Mouse (Mus musculus): ENCODE measurements at regions not wholly inside any gene's neighbourhood (a gene's known extent, or its start where the extent isn't known, plus 50 kb on each side); places are given as distances from the start of the nearest gene placed in this dataset.
"Not testable (repeated sequence)": the region's sequence is repeated elsewhere in the genome, so short reads cannot be mapped to it uniquely, and the experiment has no call there.

DNA sequence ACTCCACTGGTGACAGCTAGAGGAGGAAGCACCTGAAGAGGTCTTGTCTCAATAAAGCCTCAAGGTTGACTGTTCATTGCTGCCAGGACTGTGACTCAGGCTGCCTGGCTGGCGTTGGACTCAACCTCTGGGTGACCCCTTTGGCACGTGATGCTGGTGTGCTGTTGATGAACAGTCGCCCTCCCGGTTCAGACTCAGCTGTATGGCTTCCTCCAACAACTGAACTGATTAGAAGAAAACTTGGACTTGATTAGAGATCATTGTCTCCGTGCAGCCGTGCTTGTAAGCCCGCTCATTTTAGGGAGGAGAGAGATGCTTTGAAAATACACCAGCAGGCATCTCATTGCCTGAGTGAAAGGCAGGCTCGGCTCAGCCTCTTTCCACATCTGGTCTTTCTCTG lies 103.2 kb upstream of the Nxpe4 start:
- no peak overlapping the region for H3K4me2 ChIP-seq
- H3K4me3 ChIP-seq = no peak overlapping the region
- peak overlapping the region; percentile 31; the same call in 1 of the 2 replicates for H3K27ac ChIP-seq
- H3K4me1 ChIP-seq = peaks cover 10% of the 10 kb centered on the region; the same call in 1 of the 2 replicates
- no peak overlapping the region for H3K9ac ChIP-seq
- no peaks in the 10 kb centered on the region for H3K27me3 ChIP-seq
- no peaks in the 10 kb centered on the region for H3K36me3 ChIP-seq (ENCODE audit: poor library complexity, severe bottlenecking)
- 0 out of 2 replicates have a peak, but pooled peaks have one; percentile 24 for ATAC-seq
- 25% methylated on average over 8 of the region's 8 CpGs for WGBS
- no peaks in the 10 kb centered on the region for H3K9me3 ChIP-seq (replicated peaks)

DNA sequence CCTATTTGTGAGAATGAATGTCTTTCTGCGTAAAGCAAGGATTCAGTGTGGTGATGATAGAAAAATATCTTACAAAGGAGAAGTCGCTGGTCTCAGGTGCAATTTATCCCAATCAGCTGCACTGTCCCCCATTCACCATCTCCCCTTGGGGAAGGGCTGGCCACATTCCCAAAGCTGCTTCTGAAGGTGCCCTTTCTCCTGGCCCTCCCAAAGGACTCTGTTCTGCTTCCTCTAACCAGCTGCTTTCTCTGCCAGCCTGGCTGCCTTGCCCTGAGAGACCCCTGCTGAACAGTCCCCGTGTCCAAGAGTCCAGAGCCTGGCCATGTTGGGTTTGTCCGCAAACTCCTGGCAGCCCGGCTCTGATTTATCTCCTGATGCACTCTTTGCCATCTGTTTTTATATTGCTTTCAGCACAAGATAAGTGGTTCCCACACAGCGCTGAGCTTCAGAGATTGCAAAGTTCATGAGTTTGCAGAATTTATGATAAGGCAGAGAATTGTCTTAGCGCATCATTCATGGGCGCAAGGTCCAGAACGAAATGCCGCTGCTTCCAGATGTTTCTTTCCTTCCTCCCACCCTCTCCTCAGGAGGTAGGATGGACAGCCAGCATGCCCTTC lies 102.2 kb upstream of the Nxpe4 start:
- Histone ChIP-seq H3K9me3 (replicated peaks) (no peaks in the 10 kb centered on the region), H3K27me3 (no peaks in the 10 kb centered on the region), H3K36me3 (ENCODE audit: poor library complexity, severe bottlenecking) (no peaks in the 10 kb centered on the region), H3K4me1 (peaks cover 10% of the 10 kb centered on the region; the same call in 1 of the 2 replicates), H3K9ac (no peak overlapping the region), H3K4me2 (no peak overlapping the region), H3K27ac (no peak overlapping the region), H3K4me3 (no peak overlapping the region)
- ATAC-seq = no peak
- 93% methylated on average over 10 of the region's 10 CpGs for WGBS

DNA sequence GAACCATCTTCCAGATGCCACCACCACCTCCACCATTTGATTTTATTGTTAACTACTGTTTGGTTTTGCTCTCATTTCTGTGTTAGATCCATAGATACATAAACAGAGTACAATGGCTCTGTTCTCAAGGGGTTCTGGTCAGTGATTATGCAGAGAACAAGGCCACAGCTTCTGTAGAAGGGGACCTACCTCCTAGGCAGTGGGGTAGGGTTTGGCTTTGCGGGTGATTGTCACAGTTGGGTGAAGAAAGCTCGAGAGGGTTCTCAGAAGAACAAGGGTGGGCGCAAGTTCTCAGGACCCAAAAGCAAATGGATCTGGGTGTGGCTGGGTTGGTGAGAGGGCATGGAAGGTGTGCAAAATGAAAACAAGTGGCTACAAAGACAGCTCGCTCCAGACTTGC lies 100.8 kb upstream of the Nxpe4 start:
- ATAC-seq = no peak
- Histone ChIP-seq H3K9ac (no peak overlapping the region), H3K4me1 (peaks cover 10% of the 10 kb centered on the region; the same call in 1 of the 2 replicates), H3K27ac (no peak overlapping the region), H3K4me3 (no peak overlapping the region), H3K9me3 (replicated peaks) (no peaks in the 10 kb centered on the region), H3K36me3 (ENCODE audit: poor library complexity, severe bottlenecking) (no peaks in the 10 kb centered on the region), H3K4me2 (no peak overlapping the region), H3K27me3 (no peaks in the 10 kb centered on the region)
- 93% methylated on average over 4 of the region's 4 CpGs for WGBS

DNA sequence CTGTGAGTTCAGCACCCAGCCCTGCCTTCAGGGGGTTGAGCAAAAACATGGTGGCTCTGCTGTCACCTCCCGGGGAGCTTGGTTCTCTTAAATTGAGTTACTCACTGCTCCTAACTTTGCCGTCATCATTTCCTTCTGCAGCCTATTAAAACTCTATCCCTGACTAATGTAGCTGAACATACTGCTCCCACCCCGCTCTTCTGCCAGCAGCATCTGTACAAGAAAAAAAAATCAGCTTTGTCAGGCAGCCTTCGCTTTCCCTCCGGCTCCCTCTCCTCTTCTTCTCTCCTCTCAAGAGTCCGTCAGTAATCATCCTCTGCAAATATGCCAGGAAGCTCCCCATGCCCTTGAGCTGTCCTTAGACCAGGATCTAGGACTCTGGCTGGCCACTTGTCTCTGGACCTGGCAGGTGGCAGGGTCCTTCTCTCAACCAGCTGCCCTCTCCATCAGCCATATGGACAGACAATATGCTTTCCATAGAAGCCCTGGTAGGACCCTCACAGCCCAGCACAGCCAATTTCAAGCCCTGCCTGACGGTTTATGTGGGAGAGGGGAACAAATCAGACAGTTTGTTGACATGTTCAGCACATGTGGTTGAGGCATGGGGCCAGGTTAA lies 95.0 kb upstream of the Nxpe4 start:
- no peak for ATAC-seq
- Histone ChIP-seq H3K27me3 (no peaks in the 10 kb centered on the region), H3K4me2 (no peak overlapping the region), H3K36me3 (ENCODE audit: poor library complexity, severe bottlenecking) (no peaks in the 10 kb centered on the region), H3K27ac (no peak overlapping the region), H3K4me1 (no peaks in the 10 kb centered on the region), H3K9ac (no peak overlapping the region), H3K9me3 (replicated peaks) (no peaks in the 10 kb centered on the region), H3K4me3 (no peak overlapping the region)
- WGBS = 82% methylated on average over 7 of the region's 7 CpGs

DNA sequence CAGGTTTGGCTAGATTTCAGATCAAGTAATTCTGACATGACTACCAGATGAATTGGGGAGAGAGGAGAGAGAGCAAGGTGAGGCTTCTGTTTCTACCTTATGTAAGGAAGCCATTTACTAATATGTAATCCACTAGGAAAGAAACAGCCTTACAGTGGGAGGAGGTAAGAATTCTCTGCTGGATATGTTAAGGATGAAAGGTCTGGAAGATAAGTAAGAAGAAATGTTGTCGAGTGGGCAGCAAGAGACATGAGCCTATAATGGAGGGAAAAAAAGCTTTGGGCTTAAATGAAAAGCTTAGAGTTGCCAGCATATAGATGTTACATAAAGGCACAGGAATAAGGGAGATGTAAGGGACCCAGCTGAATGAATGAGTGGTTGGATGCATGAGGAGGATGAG lies 89.2 kb upstream of the Nxpe4 start:
- Histone ChIP-seq H3K36me3 (ENCODE audit: poor library complexity, severe bottlenecking) (no peaks in the 10 kb centered on the region), H3K27ac (no peak overlapping the region), H3K27me3 (peaks cover 5% of the 10 kb centered on the region; the same call in 1 of the 2 replicates), H3K9me3 (replicated peaks) (no peaks in the 10 kb centered on the region), H3K4me2 (no peak overlapping the region), H3K9ac (no peak overlapping the region), H3K4me3 (no peak overlapping the region), H3K4me1 (0 out of 2 replicates have a peak, but pooled peaks cover 3% of the 10 kb centered on the region)
- no peak for ATAC-seq
- WGBS = 59% methylated on average over 1 of the region's 1 CpGs

DNA sequence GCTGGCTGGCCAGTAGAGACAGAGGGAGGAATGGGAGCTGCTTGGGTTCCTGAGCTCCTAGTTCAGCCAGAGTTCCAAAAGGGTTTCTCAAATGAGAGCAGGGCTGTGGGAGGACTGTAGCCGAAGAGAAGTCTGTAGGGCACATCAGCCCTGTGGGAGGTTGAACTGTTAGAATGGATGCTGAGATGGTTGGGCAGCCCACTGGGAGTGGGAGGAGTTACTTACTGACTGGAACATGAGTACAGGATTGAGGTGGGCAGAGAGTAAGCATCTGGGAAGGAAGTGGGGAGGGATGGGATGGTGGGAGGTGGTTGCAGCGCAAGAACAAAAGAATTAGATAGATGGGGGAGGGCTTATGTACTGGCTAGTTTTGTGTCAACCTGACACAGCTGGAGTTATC lies 88.7 kb upstream of the Nxpe4 start:
- H3K27me3 ChIP-seq = peaks cover 5% of the 10 kb centered on the region; the same call in 1 of the 2 replicates
- H3K36me3 ChIP-seq (ENCODE audit: poor library complexity, severe bottlenecking) = no peaks in the 10 kb centered on the region
- no peak overlapping the region for H3K4me3 ChIP-seq
- H3K27ac ChIP-seq = no peak overlapping the region
- 0 out of 2 replicates have a peak, but pooled peaks cover 3% of the 10 kb centered on the region for H3K4me1 ChIP-seq
- H3K9me3 ChIP-seq (replicated peaks) = no peaks in the 10 kb centered on the region
- H3K4me2 ChIP-seq = no peak overlapping the region
- WGBS = 69% methylated on average over 2 of the region's 2 CpGs
- ATAC-seq = no peak
- H3K9ac ChIP-seq = no peak overlapping the region

DNA sequence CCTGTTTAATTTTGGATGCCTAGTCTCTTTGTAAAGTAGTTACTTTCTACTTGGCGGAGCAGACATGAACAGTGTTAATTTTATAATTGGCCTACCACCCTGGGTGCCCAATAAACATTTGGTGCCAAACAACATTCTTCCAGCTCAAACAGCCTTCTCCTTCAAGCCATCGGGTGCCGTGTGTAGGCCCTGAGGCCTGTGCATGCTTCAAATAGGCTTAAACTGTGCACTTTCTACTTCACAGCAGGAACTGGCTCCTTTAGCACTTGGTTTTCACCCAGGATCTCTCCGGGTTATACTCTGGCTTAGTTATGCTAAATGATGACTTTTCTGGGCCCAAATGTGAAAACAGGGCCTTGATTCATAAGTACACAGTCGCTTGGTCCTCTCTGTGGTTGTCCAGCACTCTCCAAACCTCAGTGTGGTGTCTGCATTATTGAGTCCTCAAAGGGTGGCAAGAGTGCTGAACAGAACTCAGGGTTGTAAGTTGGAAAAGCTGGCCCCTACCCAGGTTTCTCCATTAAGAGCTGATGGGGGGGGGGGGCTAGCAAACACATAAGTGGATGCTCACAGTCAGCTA lies 86.1 kb upstream of the Nxpe4 start:
- Histone ChIP-seq H3K9me3 (replicated peaks) (no peaks in the 10 kb centered on the region), H3K4me1 (0 out of 2 replicates have a peak, but pooled peaks cover 8% of the 10 kb centered on the region), H3K9ac (no peak overlapping the region), H3K4me3 (no peak overlapping the region), H3K27me3 (peaks cover 5% of the 10 kb centered on the region; the same call in 1 of the 2 replicates), H3K4me2 (no peak overlapping the region), H3K27ac (no peak overlapping the region), H3K36me3 (ENCODE audit: poor library complexity, severe bottlenecking) (no peaks in the 10 kb centered on the region)
- no peak for ATAC-seq
- WGBS = 67% methylated on average over 5 of the region's 5 CpGs

DNA sequence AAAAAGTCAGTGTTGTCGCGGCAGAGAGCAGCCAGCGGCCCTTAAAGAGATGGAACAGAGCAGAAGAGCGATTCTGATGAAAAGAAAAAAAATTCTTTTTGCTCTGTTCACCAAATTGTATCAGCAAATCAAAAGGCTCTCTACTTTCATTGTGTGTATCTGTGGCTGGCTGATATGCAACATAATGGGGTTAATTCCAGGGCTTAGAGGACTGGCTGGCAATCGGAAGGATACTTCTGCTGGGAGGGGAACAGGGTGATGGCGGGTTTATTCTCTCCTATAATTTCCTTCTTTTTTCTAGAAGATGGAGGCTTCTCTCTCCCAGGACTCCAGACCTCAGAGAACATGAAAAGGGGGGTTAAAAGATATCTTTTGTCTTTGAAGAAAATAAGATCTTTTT lies 79.4 kb upstream of the Nxpe4 start:
- 0 out of 2 replicates have a peak, but pooled peaks have one; percentile 21 for ATAC-seq
- no peaks in the 10 kb centered on the region for H3K27me3 ChIP-seq
- H3K4me3 ChIP-seq = no peak overlapping the region
- peak overlapping the region; percentile 22; the same call in 1 of the 2 replicates for H3K4me2 ChIP-seq
- WGBS = 9% methylated on average over 6 of the region's 6 CpGs
- no peaks in the 10 kb centered on the region for H3K36me3 ChIP-seq (ENCODE audit: poor library complexity, severe bottlenecking)
- H3K9me3 ChIP-seq (replicated peaks) = no peaks in the 10 kb centered on the region
- H3K4me1 ChIP-seq = peaks cover 23% of the 10 kb centered on the region
- H3K9ac ChIP-seq = no peak overlapping the region
- peak overlapping the region; percentile 20; the same call in 1 of the 2 replicates for H3K27ac ChIP-seq

DNA sequence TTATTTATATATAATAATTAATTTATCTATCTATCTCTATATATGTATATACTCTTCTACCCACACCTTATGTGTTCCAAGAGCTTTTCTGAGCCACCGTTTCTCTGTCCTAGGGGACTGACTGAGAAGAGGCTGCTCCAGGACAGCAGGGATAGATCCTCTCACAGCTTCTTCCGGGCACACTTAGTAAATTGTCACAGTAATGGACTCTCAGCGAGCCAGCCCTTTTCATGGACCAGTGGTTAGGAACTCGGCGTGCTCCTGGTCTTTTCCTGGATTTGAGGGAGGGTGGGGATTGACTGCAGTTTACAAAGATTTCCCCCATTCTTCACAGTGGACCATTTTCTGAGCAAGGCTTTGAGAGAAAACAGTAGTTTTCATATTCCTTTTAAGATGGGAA lies 77.6 kb upstream of the Nxpe4 start:
- H3K36me3 ChIP-seq (ENCODE audit: poor library complexity, severe bottlenecking); ATAC-seq; H3K9me3 ChIP-seq (replicated peaks); H3K27me3 ChIP-seq; H3K27ac ChIP-seq; H3K4me2 ChIP-seq; H3K9ac ChIP-seq; H3K4me3 ChIP-seq: not testable (repeated sequence)
- 56% methylated on average over 5 of the region's 5 CpGs for WGBS
- peaks cover 23% of the 10 kb centered on the region for H3K4me1 ChIP-seq

DNA sequence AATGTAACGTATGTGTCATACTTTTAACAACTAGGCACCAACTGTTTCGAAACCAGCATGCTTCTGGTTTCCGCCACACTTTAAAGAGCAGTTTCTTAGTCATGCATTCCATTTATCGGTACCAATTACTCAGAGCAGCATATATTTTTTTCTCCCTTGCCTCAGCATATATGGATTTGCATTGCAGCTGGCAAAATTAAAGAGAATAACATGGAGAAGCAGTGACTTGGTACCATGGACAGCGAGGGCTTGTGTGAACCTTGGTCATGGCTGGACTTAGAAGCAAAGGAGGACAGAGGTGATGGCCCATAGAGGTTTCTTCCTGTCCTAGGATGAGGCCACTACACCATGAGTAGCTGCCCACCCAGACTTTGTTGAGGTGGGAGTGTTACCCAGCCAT lies 72.2 kb upstream of the Nxpe4 start:
- Histone ChIP-seq H3K27ac (no peak overlapping the region), H3K4me3 (no peak overlapping the region), H3K9me3 (replicated peaks) (no peaks in the 10 kb centered on the region), H3K9ac (no peak overlapping the region), H3K27me3 (0 out of 2 replicates have a peak, but pooled peaks cover 3% of the 10 kb centered on the region), H3K4me2 (no peak overlapping the region), H3K36me3 (ENCODE audit: poor library complexity, severe bottlenecking) (no peaks in the 10 kb centered on the region), H3K4me1 (no peaks in the 10 kb centered on the region)
- 89% methylated on average over 5 of the region's 5 CpGs for WGBS
- ATAC-seq = no peak

DNA sequence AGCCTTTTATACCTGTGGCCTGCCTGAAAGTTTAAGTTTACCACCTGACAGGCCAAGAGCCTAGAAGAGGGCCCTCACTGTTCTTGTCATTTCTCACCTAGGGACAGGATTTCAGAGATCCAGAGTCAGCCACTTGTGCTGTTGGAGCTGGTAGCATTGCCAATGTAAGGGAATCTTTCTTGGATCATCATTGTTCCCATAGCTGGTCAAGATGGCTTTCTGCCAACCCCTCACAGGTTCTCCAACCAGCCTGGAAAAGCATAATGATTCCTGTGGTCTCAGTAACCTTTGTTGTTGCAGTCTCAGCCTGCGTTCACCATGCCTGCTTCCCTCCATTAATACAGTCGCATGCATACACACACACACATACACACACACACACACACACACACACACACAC lies 67.1 kb upstream of the Nxpe4 start:
- no peak overlapping the region for H3K9ac ChIP-seq
- H3K4me2 ChIP-seq = no peak overlapping the region
- H3K27ac ChIP-seq = no peak overlapping the region
- H3K4me3 ChIP-seq = no peak overlapping the region
- peaks cover 4% of the 10 kb centered on the region; the same call in 1 of the 2 replicates for H3K4me1 ChIP-seq
- no peaks in the 10 kb centered on the region for H3K9me3 ChIP-seq (replicated peaks)
- 58% methylated on average over 2 of the region's 2 CpGs for WGBS
- H3K27me3 ChIP-seq = 0 out of 2 replicates have a peak, but pooled peaks cover 3% of the 10 kb centered on the region
- no peak for ATAC-seq
- no peaks in the 10 kb centered on the region for H3K36me3 ChIP-seq (ENCODE audit: poor library complexity, severe bottlenecking)

DNA sequence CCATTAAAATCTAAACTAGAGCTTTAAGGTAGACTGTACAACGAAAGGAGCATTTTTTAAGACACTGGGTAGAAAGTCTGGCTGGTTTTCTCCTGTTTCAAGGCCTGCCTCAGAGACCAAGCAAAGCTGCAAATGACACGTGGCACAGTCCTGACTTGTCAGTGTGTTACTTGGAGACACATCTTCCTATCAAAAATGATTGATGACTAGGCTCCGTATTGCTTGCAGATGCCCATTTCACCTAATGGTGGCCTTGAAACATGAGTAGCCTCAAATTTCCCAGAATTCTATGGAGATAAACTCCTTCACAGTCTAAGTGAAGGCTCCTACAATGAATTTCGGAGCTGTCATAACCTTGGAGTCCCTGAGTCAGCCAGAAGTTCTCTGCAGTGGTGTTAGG lies 62.0 kb upstream of the Nxpe4 start:
- H3K4me3 ChIP-seq = no peak overlapping the region
- 86% methylated on average over 4 of the region's 4 CpGs for WGBS
- ATAC-seq = no peak

More for the DNA sequence above, 62.0 kb upstream of the Nxpe4 start:
- H3K27ac ChIP-seq = no peak overlapping the region; the same call in 1 of the 2 replicates
- H3K27me3 ChIP-seq = no peaks in the 10 kb centered on the region
- H3K9ac ChIP-seq = no peak overlapping the region
- no peaks in the 10 kb centered on the region for H3K9me3 ChIP-seq (replicated peaks)
- no peaks in the 10 kb centered on the region for H3K36me3 ChIP-seq (ENCODE audit: poor library complexity, severe bottlenecking)
- H3K4me1 ChIP-seq = peaks cover 4% of the 10 kb centered on the region; the same call in 1 of the 2 replicates
- no peak overlapping the region for H3K4me2 ChIP-seq
